Mouse (Mus musculus): ENCODE measurements around the gene Gm38392.
"Not testable (repeated sequence)": the region's sequence is repeated elsewhere in the genome, so short reads cannot be mapped to it uniquely, and the experiment has no call there.

The Gm38392 gene

DNA sequence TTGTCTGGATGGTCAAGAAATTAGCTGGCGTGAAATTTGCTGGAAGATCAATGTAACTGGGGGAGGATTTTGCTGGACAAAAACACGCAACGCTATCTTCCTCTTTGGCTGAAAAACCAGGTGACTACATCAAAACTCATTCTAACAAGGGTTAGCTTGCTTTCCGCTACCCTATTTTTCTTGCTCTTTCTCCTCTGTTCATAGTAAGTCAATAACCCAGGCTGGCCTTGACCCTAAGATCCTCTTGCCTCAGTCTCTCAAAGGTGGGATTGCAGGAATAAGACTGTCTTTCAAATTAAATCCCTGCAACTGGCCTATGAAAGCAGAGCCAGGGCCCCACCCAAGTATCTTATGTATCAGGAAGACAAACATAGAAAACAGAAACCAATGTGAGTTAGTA, at the start of gene Gm38392:
Gene Gm38392, minus strand, starts transcription at position 101 of the 400 bp plus-strand sequence.
- DNase-seq = peak; percentile 66

GRCm38 (mm10) chr3:88336058-88337013, 49.3 kb upstream of the Gm38392 start, which contains the start of the genes Tmem79 and Smg5:
TSS of gene Tmem79 (minus strand) at chr3:88336148.
TSS of gene Smg5 (plus strand) at chr3:88336260.
- DNase-seq = peak; percentile 99

- DNase-seq = peak; percentile 92
Measured at GRCm38 (mm10) chr3:88335436-88336053, 48.5 kb upstream of the Gm38392 start.

- DNase-seq = no peak
Measured at GRCm38 (mm10) chr3:88334902-88335435, 48.0 kb upstream of the Gm38392 start.

DNA sequence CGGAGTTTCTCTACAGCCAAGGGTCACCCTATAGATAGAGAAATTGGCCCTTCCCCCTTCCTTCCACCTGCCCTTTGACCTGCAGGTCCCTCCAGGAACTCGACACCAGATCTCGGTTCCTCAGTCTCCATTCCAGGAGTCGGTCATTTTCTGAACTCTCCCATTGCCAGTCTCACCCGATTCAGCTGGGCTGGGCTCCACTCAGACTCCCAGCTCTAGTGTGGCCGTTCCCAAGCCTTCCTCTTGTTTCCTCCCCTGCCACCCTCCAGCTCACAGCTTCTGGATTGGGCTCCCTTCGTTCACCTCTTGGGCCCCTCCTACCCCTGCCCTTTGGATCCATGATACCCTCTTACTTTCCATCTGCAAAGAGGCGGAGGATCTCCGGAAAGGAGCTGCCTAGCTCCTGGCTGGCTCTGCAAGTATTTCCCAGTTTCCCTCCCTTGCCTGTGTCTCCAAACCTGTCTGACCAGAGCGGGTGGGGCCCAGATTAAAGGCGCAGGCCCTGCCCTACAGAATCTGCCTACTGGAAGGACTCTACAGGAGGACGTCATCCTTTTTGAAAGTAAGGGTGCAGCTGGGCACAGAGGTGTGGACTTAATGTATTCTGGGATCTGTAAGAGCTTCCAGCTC, 47.1 kb upstream of the Gm38392 start:
- peak; percentile 90 for DNase-seq

- DNase-seq = peak; percentile 91
Measured at GRCm38 (mm10) chr3:88331282-88331681, 44.3 kb upstream of the Gm38392 start.

DNA sequence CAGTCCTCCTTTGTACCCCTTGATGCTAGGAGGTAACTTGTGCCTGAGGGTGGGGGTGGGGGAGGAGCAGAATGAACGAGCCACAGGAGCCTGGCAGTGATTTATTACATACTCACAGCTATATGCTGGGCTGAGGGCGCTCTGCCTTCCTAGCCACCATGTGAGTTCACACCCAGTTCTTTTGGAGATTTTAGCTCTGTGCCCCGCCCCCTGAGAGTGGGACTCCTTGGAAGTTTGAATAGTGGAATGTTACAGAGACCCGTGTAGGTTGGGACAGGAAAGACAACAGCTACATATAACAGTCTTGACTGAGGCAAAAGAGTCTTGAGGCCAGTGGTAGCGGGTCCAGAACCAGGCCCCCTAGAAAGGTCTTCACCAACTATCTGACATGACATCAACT, 41.9 kb upstream of the Gm38392 start:
- DNase-seq = peak; percentile 85

DNA sequence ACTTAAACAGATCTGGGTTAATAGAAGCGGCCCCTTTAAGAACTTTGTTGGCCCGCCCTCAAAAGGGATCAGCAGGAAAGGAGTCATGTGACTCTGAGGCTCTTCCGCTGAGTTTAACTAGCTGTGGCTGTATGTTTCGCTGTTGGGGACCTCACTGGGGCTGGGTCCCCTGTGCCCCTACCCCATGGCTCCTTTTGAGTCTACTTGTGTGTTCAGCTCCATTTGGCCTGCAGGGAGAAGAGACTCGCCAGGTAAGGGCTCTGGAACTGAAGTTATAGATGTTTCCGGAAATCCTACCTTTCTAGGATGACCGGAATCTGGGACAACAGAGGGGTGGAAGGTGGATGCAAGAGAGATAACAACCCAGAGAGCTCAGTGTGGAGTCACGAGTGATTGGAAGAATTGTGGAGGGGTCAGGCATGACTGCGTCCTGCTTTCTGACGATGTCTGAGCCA, 38.0 kb upstream of the Gm38392 start, which contains the start of gene Glmp:
Gene Glmp, plus strand, starts transcription at position 73 of the 455 bp plus-strand sequence.
- DNase-seq = peak; percentile 98

GRCm38 (mm10) chr3:88299172-88299571, 12.2 kb upstream of the Gm38392 start:
- DNase-seq = no peak

DNA sequence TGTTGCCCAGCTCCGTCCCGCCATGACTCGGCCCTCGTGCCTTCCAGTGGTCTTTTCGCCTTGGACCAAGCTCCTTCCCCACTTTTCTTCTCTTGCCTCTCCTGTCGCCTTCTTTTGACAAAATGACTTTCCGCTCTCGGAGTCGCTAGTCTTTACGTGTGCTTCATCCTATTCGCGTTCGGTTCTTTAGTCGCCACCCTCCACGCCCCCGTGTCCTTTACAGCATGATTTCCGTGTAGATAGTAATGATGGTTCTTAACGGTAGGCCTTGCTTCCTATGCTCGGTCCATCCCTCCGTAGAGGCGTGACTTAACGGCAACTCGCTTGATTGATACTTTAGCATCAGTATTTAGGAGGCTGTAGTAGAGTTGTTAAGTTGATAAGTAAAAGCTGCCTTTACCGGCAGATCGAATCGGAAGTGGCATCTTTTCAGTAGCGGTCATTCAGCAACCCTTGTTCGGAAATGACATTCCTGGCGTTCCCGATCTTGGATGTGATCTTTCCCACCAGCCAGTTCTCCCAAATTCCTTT, 10.4 kb upstream of the Gm38392 start:
- no peak for DNase-seq

DNA sequence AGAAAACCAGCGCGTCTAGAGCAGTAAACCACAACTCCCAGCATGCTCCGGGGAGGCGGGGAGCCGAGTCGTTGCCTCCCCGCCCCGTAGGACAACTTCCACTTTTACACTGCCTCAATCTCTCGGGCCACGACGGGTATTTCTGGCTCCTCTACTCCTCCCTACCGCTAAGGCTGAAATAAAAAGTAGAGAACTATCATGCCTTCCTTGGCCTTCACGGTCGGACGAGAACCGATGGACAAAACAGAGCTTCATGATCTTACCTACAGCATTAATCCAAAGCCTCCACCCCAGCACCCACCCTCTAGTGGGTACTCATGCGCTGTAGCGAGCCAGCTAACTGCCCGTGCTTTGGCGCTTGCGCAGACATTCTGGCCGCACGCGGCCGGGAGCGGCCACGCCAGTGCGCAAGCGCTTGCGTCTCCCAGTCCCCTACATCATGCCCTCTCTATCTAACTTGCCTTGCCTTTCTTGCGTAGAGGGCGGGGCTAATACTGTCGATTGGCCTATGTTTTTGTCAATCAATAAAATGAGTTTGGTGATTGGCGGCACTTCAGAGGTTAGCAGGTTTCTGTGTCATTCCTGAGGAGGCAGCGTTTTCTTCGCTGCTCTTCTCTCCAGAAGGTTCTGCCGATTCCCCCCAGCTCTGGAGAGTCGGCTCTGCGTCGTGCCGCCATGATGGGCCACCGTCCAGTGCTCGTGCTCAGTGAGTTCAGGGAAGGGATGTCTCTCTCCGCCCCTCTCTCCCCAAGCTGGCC, 9.7 kb upstream of the Gm38392 start, which contains the start of the genes Tsacc and Cct3:
Gene Tsacc, minus strand, starts transcription at position 439 of the 758 bp plus-strand sequence.
Gene Cct3, plus strand, starts transcription at position 556 of the 758 bp plus-strand sequence.
- DNase-seq = peak; percentile 100

DNA sequence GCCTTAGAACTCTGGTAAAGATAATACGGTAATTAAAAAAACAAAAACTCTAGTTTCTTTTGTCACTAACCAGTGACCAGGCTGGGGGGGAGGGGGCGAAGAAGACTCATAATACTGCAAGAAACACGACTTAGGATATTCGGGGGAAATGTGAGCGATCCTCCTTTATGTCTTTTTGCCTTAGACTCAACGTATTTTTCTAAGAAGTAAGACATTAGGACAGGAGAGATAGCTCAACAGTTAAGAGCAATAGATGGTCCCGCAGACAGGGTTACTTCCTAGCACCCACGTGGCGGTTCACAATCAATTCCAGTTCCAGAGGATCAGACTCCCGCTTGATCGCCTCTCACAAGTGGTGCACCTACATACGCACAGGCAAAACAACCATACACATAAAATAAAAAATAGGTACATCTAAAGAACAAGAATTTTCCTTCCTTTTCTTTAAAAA, 9.1 kb upstream of the Gm38392 start:
- DNase-seq = no peak

GRCm38 (mm10) chr3:88295272-88295671, 8.3 kb upstream of the Gm38392 start:
- DNase-seq = not testable (repeated sequence)

DNA sequence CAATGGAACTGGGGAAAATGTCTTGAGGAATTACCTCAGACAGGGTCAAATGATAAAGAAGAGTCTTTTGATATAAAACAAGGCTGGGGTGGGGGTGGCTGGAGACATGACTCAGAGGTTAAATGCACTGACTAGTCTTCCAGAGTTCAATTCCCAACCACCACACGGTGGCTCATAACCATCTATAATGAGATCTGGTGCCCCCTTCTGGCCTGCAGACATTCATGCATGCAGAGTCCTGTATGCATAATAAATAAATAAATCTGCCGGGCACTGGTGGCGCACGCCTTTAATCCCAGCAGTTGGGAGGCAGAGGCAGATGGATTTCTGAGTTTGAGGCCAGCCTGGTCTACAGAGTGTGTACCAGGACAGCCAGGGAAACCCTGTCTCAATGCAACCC, 5.0 kb upstream of the Gm38392 start:
- no peak for DNase-seq

GRCm38 (mm10) chr3:88288133-88288713, 1.2 kb upstream of the Gm38392 start:
- peak; percentile 70 for DNase-seq

DNA sequence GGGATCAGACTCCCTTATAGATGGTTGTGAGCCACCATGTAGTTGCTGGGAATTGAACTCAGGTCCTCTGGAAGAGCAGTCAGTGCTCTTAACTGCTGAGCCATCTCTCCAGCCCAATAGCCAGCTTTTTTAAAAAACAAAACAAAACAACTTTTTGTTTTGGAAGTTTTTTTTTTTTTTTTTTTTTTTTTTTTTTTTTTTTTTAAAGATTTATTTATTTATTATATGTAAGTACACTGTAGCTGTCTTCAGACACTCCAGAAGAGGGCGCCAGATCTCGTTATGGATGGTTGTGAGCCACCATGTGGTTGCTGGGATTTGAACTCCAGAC, 1.5 kb downstream of the Gm38392 start:
- not testable (repeated sequence) for DNase-seq

DNA sequence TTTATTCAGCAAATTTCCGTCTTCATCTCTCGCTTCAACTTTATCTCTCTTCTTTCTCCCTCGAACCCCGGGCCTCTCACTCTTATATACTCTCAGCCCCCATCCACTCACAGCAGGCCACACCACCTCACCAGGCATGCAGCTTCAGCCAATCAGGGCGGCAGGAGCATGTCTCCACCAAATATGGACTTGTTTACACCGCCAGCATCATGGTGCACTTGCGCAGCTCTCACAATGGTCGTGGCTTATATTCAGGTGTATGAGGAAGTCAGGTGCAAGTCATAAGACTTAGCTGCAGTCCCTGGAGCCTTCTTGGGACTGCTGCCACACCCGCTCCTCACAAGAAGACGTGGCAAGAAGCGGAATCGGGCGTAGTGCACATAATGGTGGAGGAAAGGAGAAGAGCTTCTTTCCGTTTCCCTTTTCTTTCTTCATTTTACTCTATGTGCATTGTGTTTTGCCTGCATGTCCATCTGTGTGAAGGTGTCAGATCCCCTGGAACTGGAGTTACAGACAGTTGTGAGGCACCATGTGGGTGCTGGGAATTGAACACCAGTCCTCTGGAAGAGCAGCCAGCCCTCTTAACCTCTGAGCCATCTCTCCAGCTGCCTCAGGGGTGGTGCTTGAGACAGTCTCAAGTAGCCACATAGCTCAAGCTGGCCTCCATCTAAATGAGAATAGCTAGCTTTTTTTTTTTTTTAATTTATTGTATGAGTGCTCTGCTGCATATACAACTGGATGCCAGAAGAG, 2.0 kb downstream of the Gm38392 start:
- peak; percentile 80 for DNase-seq

- DNase-seq = peak; percentile 70
Measured at GRCm38 (mm10) chr3:88281141-88281916, 5.7 kb downstream of the Gm38392 start.

DNA sequence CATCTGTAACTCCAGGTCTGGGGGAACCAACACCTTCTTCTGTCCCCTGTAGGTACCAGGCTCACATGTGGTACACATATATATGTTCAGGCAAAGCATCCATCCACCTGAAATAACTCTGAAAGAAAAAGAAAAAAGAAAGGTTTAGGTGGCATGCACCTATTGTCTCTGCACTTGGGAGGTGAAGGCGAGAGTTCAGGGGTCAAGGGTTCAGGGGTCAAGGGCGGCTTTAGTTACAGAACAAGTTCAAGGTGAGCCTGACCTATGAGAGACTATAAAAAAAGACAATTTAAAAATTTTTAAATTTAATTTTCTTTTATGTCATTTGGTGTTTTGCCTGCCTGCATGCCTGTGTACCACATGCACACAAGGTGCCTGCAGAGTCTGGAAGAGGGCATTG, 7.0 kb downstream of the Gm38392 start:
- no peak for DNase-seq

Data from heart, adult 11 months (tissue).